ENCODE assay signal across 12 mouse cellular contexts in genomic region chr16:38324311-38324710, GRCm38 (mm10). TPM values are rescaled to one million over a fixed set of nuclear protein-coding genes. Genes with fewer than 3 reads are reported as not detected.
"Had no signal": no experiment of that assay in that cellular context is flagged by ENCODE, and none has a peak within 500 bp of the region (broad histone marks: within the 10 kb centered on the region; RNA-seq: fewer than 3 reads in every experiment).

No protein-coding gene starts in this region.

- DNase-seq: lung, adult 18-20 months; lung, embryonic 14.5 days; lung, postnatal 10 days; lung, postnatal 4 days; midbrain, embryonic 14.5 days; right cerebral cortex, postnatal 14 days; thymus, adult 18-20 months; thymus, postnatal 14 days; thymus, postnatal 4 days had no signal

RNA-seq across cellular contexts. Expression of gene Maats1, which starts 17.6 kb away (rescaled TPM):
- total RNA-seq: megakaryocyte, adult 5-6 weeks; neutrophil, adult 5-6 weeks had no signal

RNA-seq across cellular contexts. Expression of gene Gm21987, which starts 22.5 kb away (rescaled TPM):
- total RNA-seq: megakaryocyte, adult 5-6 weeks; megakaryocyte-erythroid progenitor cell, adult 5-6 weeks; neutrophil, adult 5-6 weeks had no signal

RNA-seq across cellular contexts. Expression of gene Nr1i2, which starts 29.7 kb away (rescaled TPM):
- total RNA-seq: megakaryocyte, adult 5-6 weeks; megakaryocyte-erythroid progenitor cell, adult 5-6 weeks; neutrophil, adult 5-6 weeks had no signal
